Mouse (Mus musculus) cortical plate, adult 2 months (tissue): ENCODE data around the gene Smn1.

Source experiments
- CTCF ChIP-seq: fragments of 200-500 bp; IDR thresholded peaks from 2 replicates; pipeline ENCODE4 v1.5.1; 2011; ENCODE audit warnings: mild to moderate bottlenecking, control low read depth, low read length; ENCODE audit not compliant: insufficient read depth; ENCODE audit errors: extremely low read depth
- POLR2A ChIP-seq: fragments of 200-500 bp; IDR thresholded peaks from 2 replicates; pipeline ENCODE4 v1.6.1; 2011; ENCODE audit warnings: mild to moderate bottlenecking, low read length, control low read depth; ENCODE audit not compliant: insufficient read depth; ENCODE audit errors: extremely low read depth

DNA sequence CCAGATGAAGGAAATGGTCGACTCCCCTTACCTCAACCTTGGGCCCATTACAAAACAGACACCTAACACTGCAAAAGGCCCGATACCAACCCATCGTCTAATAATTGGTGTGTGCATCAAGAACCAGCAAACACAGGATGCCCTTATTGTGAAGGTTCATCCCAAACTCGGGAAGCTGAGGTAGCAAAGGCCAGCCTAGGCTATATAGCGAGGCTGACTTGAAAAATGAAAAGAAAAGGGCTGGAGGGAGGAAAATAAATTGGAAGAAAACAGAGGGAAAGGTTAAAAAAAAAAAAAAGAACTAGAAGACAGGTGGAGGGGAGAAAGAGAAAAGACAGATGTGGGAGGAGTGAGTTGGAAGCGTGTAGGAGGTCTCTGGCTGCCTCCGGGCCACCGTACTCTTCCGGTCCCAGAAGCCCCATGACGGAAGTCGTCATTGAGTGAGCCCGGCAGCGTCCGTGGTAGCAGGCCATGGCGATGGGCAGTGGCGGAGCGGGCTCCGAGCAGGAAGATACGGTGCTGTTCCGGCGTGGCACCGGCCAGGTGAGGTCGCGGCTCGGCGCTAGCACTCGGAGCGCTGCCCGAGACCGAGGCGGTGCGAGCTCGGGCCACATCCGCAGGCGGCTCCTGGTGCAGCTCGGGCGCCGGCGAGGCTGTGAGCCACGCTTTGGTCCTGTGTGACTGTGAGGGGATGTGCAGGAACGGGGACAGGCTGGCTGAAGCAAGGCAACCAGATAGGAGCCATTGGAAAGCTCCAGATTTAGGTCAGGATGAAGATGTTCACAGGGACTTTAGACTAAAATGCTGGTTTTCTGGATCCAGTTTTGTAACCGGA, at the start of gene Smn1:
- TF ChIP-seq CTCF (no peak), POLR2A (peak; percentile 67)
